Mouse (Mus musculus): ENCODE results near the gene Epb41l1. TPM values are rescaled to one million over a fixed set of nuclear protein-coding genes. Genes with fewer than 3 reads are reported as not detected.

The Epb41l1 gene
- total and polyA plus RNA-seq, 2 experiments from 2014 or later, result 0.45 to 28.2 TPM

- peaks cover 19% of the 10 kb centered on the region for H3K4me1 ChIP-seq (ENCODE audit: control insufficient read depth, insufficient read depth)
- H3K9ac ChIP-seq (replicated peaks; ENCODE audit: low read depth, low read length), result no peak overlapping the region
- TF ChIP-seq EP300 (IDR thresholded peaks at IDR 0.05; ENCODE audit: low read depth) (no peak), CTCF (IDR thresholded peaks at IDR 0.05; ENCODE audit: low read depth) (no peak)
- H3K4me3 ChIP-seq (ENCODE audit: low read depth, low read length), result no peak overlapping the region
- H3K27me3 ChIP-seq (ENCODE audit: control insufficient read depth, insufficient read depth, low read length), result no peaks in the 10 kb centered on the region
- ATAC-seq (ENCODE audit: insufficient read depth, low read depth), result no peak
- no peak overlapping the region for H3K27ac ChIP-seq (ENCODE audit: low read depth)
- no peak for DNase-seq (ENCODE audit: low spot score)
- H3K4me2 ChIP-seq (ENCODE audit: low read depth, low read length), result no peak overlapping the region
- no peaks in the 10 kb centered on the region for H3K36me3 ChIP-seq (replicated peaks; ENCODE audit: control insufficient read depth, insufficient read depth, low read length)
- 86% methylated on average over 7 of the region's 7 CpGs for WGBS
- no peaks in the 10 kb centered on the region for H3K9me3 ChIP-seq (replicated peaks; ENCODE audit: control insufficient read depth, low read length)
Observed at GRCm38 (mm10) chr2:156470938-156471337, 50.2 kb downstream of the Epb41l1 start.

- Histone ChIP-seq H3K9ac (replicated peaks; ENCODE audit: low read depth, low read length) (no peak overlapping the region), H3K36me3 (replicated peaks; ENCODE audit: control insufficient read depth, insufficient read depth, low read length) (no peaks in the 10 kb centered on the region), H3K27ac (ENCODE audit: low read depth) (no peak overlapping the region), H3K4me2 (ENCODE audit: low read depth, low read length) (no peak overlapping the region), H3K4me3 (ENCODE audit: low read depth, low read length) (no peak overlapping the region), H3K27me3 (ENCODE audit: control insufficient read depth, insufficient read depth, low read length) (no peaks in the 10 kb centered on the region), H3K9me3 (replicated peaks; ENCODE audit: control insufficient read depth, low read length) (no peaks in the 10 kb centered on the region), H3K4me1 (ENCODE audit: control insufficient read depth, insufficient read depth) (peaks cover 16% of the 10 kb centered on the region)
- ATAC-seq (ENCODE audit: insufficient read depth, low read depth), result no peak
- TF ChIP-seq CTCF (IDR thresholded peaks at IDR 0.05; ENCODE audit: low read depth) (no peak), EP300 (IDR thresholded peaks at IDR 0.05; ENCODE audit: low read depth) (no peak)
- WGBS, result 89% methylated on average over 8 of the region's 8 CpGs
- DNase-seq (ENCODE audit: low spot score), result no peak
Observed at GRCm38 (mm10) chr2:156472336-156472735, 51.6 kb downstream of the Epb41l1 start.

GRCm38 (mm10) chr2:156473696-156474095 lies 53.0 kb downstream of the Epb41l1 start:
- H3K4me1 ChIP-seq (ENCODE audit: control insufficient read depth, insufficient read depth), result peaks cover 16% of the 10 kb centered on the region
- DNase-seq (ENCODE audit: low spot score) (no peak), ATAC-seq (ENCODE audit: insufficient read depth, low read depth) (no peak)
- TF ChIP-seq CTCF (IDR thresholded peaks at IDR 0.05; ENCODE audit: low read depth) (no peak), EP300 (IDR thresholded peaks at IDR 0.05; ENCODE audit: low read depth) (no peak)
- no peak overlapping the region for H3K9ac ChIP-seq (replicated peaks; ENCODE audit: low read depth, low read length)
- WGBS, result 65% methylated on average over 8 of the region's 8 CpGs
- peak overlapping the region; percentile 32; the same call in 1 of the 2 replicates for H3K27ac ChIP-seq (ENCODE audit: low read depth)
- H3K27me3 ChIP-seq (ENCODE audit: control insufficient read depth, insufficient read depth, low read length), result no peaks in the 10 kb centered on the region
- no peak overlapping the region for H3K4me3 ChIP-seq (ENCODE audit: low read depth, low read length)
- no peaks in the 10 kb centered on the region for H3K9me3 ChIP-seq (replicated peaks; ENCODE audit: control insufficient read depth, low read length)
- H3K36me3 ChIP-seq (replicated peaks; ENCODE audit: control insufficient read depth, insufficient read depth, low read length), result no peaks in the 10 kb centered on the region
- no peak overlapping the region for H3K4me2 ChIP-seq (ENCODE audit: low read depth, low read length)

- Histone ChIP-seq H3K27me3 (ENCODE audit: control insufficient read depth, insufficient read depth, low read length) (no peaks in the 10 kb centered on the region), H3K4me1 (ENCODE audit: control insufficient read depth, insufficient read depth) (peaks cover 16% of the 10 kb centered on the region), H3K9ac (replicated peaks; ENCODE audit: low read depth, low read length) (no peak overlapping the region), H3K27ac (ENCODE audit: low read depth) (0 out of 2 replicates have a peak overlapping the region, but pooled peaks have one; percentile 32), H3K4me2 (ENCODE audit: low read depth, low read length) (no peak overlapping the region), H3K9me3 (replicated peaks; ENCODE audit: control insufficient read depth, low read length) (no peaks in the 10 kb centered on the region), H3K36me3 (replicated peaks; ENCODE audit: control insufficient read depth, insufficient read depth, low read length) (no peaks in the 10 kb centered on the region), H3K4me3 (ENCODE audit: low read depth, low read length) (no peak overlapping the region)
- no peak for TF ChIP-seq EP300 (IDR thresholded peaks at IDR 0.05; ENCODE audit: low read depth)
- TF ChIP-seq CTCF (IDR thresholded peaks at IDR 0.05; ENCODE audit: low read depth), result no peak
- 63% methylated on average over 3 of the region's 3 CpGs for WGBS
- ATAC-seq (ENCODE audit: insufficient read depth, low read depth) (no peak), DNase-seq (ENCODE audit: low spot score) (no peak)
Observed at GRCm38 (mm10) chr2:156474111-156474510, 53.4 kb downstream of the Epb41l1 start.

- Histone ChIP-seq H3K9me3 (replicated peaks; ENCODE audit: control insufficient read depth, low read length) (no peaks in the 10 kb centered on the region), H3K4me1 (ENCODE audit: control insufficient read depth, insufficient read depth) (peaks cover 16% of the 10 kb centered on the region), H3K4me3 (ENCODE audit: low read depth, low read length) (peak overlapping the region; percentile 52), H3K27me3 (ENCODE audit: control insufficient read depth, insufficient read depth, low read length) (no peaks in the 10 kb centered on the region), H3K27ac (ENCODE audit: low read depth) (peak overlapping the region; percentile 43), H3K4me2 (ENCODE audit: low read depth, low read length) (peak overlapping the region; percentile 75), H3K36me3 (replicated peaks; ENCODE audit: control insufficient read depth, insufficient read depth, low read length) (no peaks in the 10 kb centered on the region), H3K9ac (replicated peaks; ENCODE audit: low read depth, low read length) (peak overlapping the region; percentile 45)
- DNase-seq (ENCODE audit: low spot score) (peak; percentile 30), ATAC-seq (ENCODE audit: insufficient read depth, low read depth) (0 out of 2 replicates have a peak, but pooled peaks have one; percentile 13)
- TF ChIP-seq EP300 (IDR thresholded peaks at IDR 0.05; ENCODE audit: low read depth) (no peak), CTCF (IDR thresholded peaks at IDR 0.05; ENCODE audit: low read depth) (no peak)
- WGBS, result 7% methylated on average over 12 of the region's 12 CpGs
Observed at GRCm38 (mm10) chr2:156474891-156475284, 54.2 kb downstream of the Epb41l1 start.
